8 mouse cellular contexts compared by ENCODE assay signal in genomic region chrX:72825589-72825905, GRCm38 (mm10). TPM values are rescaled to one million over a fixed set of nuclear protein-coding genes. Genes with fewer than 3 reads are reported as not detected.
DNase-seq lines count a peak whose midpoint lies in the region; ATAC-seq and TF ChIP-seq lines count a peak whose summit lies in the region.

No protein-coding gene starts in this region.

- no peak overlapping the region for H3K9ac ChIP-seq in liver, embryonic 11.5 days (ENCODE audit: low read depth, low read length)
- peak overlapping the region; percentile 25; the same call in 1 of the 2 replicates for H3K9ac ChIP-seq in forebrain, embryonic 12.5 days
- H3K9ac ChIP-seq in limb, embryonic 12.5 days (replicated peaks): no peak overlapping the region

- TF ChIP-seq POLR2A in small intestine, adult 2 months (IDR thresholded peaks at IDR 0.05; ENCODE audit: low read depth, low read length): no peak

- H3K9me3 ChIP-seq in liver, embryonic 11.5 days (ENCODE audit: control insufficient read depth, low read length): no peaks in the 10 kb centered on the region
- H3K9me3 ChIP-seq in forebrain, embryonic 12.5 days: no peaks in the 10 kb centered on the region
- H3K9me3 ChIP-seq in limb, embryonic 12.5 days: no peaks in the 10 kb centered on the region

- no peak for DNase-seq in liver, embryonic 11.5 days (ENCODE audit: low spot score)
- no peak for DNase-seq in liver
- no peak for DNase-seq in right cerebral cortex, postnatal 14 days
- no peak for DNase-seq in kidney, postnatal 4 days
- no peak for DNase-seq in testis, postnatal 10 days (ENCODE audit: low spot score)

- H3K4me2 ChIP-seq in liver, embryonic 11.5 days: peak overlapping the region; percentile 53
- H3K4me2 ChIP-seq in forebrain, embryonic 12.5 days: peak overlapping the region; percentile 65
- H3K4me2 ChIP-seq in limb, embryonic 12.5 days: peak overlapping the region; percentile 60

- no peak for ATAC-seq in liver, embryonic 11.5 days (replicated peaks; ENCODE audit: low FRiP score)
- peak; percentile 14; the same call in 1 of the 2 replicates for ATAC-seq in forebrain, embryonic 12.5 days (ENCODE audit: low FRiP score)
- peak; percentile 52; the same call in 1 of the 2 replicates for ATAC-seq in limb, embryonic 12.5 days (ENCODE audit: insufficient number of reproducible peaks, insufficient read depth, low FRiP score, low TSS enrichment, low read depth)

- no peaks in the 10 kb centered on the region for H3K36me3 ChIP-seq in liver, embryonic 11.5 days (ENCODE audit: control insufficient read depth, insufficient read depth, low read length)
- H3K36me3 ChIP-seq in forebrain, embryonic 12.5 days (replicated peaks): no peaks in the 10 kb centered on the region
- no peaks in the 10 kb centered on the region for H3K36me3 ChIP-seq in limb, embryonic 12.5 days
- H3K36me3 ChIP-seq in small intestine, adult 2 months (ENCODE audit: control insufficient read depth, insufficient read depth, low read length): no peaks in the 10 kb centered on the region

- no peak overlapping the region for H3K4me3 ChIP-seq in liver, embryonic 11.5 days (ENCODE audit: low read depth, low read length)
- peak overlapping the region; percentile 41 for H3K4me3 ChIP-seq in forebrain, embryonic 12.5 days (replicated peaks)
- peak overlapping the region; percentile 33 for H3K4me3 ChIP-seq in limb, embryonic 12.5 days (replicated peaks)
- peak overlapping the region; percentile 26 for H3K4me3 ChIP-seq in small intestine, adult 2 months (ENCODE audit: low read depth, low read length)

- H3K27ac ChIP-seq in liver, embryonic 11.5 days (ENCODE audit: low read depth, low read length): no peak overlapping the region
- H3K27ac ChIP-seq in forebrain, embryonic 12.5 days: no peak overlapping the region
- H3K27ac ChIP-seq in limb, embryonic 12.5 days: no peak overlapping the region
- no peak overlapping the region for H3K27ac ChIP-seq in small intestine, adult 2 months (ENCODE audit: insufficient read depth, low read depth, low read length)

- 60% methylated on average over 7 of the region's 7 CpGs for WGBS in liver, embryonic 11.5 days
- 46% methylated on average over 7 of the region's 7 CpGs for WGBS in forebrain, embryonic 12.5 days
- WGBS in limb, embryonic 12.5 days: 46% methylated on average over 7 of the region's 7 CpGs
- WGBS in small intestine, adult 2 months: 48% methylated on average over 7 of the region's 7 CpGs

- TF ChIP-seq CTCF in small intestine, adult 2 months (IDR thresholded peaks at IDR 0.05; ENCODE audit: extremely low read depth, insufficient read length, insufficient replicate concordance, low read depth, low read length): no peak

- no peaks in the 10 kb centered on the region for H3K4me1 ChIP-seq in liver, embryonic 11.5 days (replicated peaks; ENCODE audit: control insufficient read depth, insufficient read depth, low read length)
- no peaks in the 10 kb centered on the region for H3K4me1 ChIP-seq in forebrain, embryonic 12.5 days
- no peaks in the 10 kb centered on the region for H3K4me1 ChIP-seq in limb, embryonic 12.5 days (replicated peaks)
- 0 out of 2 replicates have a peak, but pooled peaks cover 3% of the 10 kb centered on the region for H3K4me1 ChIP-seq in small intestine, adult 2 months (ENCODE audit: control insufficient read depth, insufficient read depth, insufficient read length, low read length)

- peaks cover 20% of the 10 kb centered on the region for H3K27me3 ChIP-seq in liver, embryonic 11.5 days (replicated peaks; ENCODE audit: control insufficient read depth, insufficient read depth, low read length)
- 0 out of 2 replicates have a peak, but pooled peaks cover 4% of the 10 kb centered on the region for H3K27me3 ChIP-seq in forebrain, embryonic 12.5 days
- peaks cover 41% of the 10 kb centered on the region for H3K27me3 ChIP-seq in limb, embryonic 12.5 days
- H3K27me3 ChIP-seq in small intestine, adult 2 months (ENCODE audit: control insufficient read depth, insufficient read depth, low read length): no peaks in the 10 kb centered on the region

RNA-seq across cellular contexts. Expression of gene Gabrq, which starts 0.6 kb away (rescaled TPM):
- 0.03 TPM in 1 of 2 replicates, not detected in the other for polyA plus RNA-seq in liver, embryonic 11.5 days (2014; fragmentation: Nextera tagmentation; extraction: Ambion mirVana)
- polyA plus RNA-seq in forebrain, embryonic 12.5 days (2016; fragmentation: Nextera tagmentation; extraction: Ambion mirVana): 2.0 and 2.7 TPM in 2 replicates
- polyA plus RNA-seq in limb, embryonic 12.5 days (2016; fragmentation: Nextera tagmentation; extraction: Ambion mirVana): 0.09 TPM in 1 of 2 replicates, not detected in the other
- polyA plus RNA-seq in small intestine, adult 2 months (2012; rRNA removed): 0.03 and 0.05 TPM in 2 replicates
